Mouse (Mus musculus) retina, postnatal 7 days (tissue): ENCODE results near the gene Fbrsl1.
A peak's percentile ranks its signal among the peaks of the same experiment; 100 is the strongest.

ENCODE experiments used
- DNase-seq: peaks from one replicate; pipeline ENCODE4 v3.0.0-alpha.2; 2012; ENCODE audit warnings: low read depth, low spot score

Fbrsl1 gene

DNA sequence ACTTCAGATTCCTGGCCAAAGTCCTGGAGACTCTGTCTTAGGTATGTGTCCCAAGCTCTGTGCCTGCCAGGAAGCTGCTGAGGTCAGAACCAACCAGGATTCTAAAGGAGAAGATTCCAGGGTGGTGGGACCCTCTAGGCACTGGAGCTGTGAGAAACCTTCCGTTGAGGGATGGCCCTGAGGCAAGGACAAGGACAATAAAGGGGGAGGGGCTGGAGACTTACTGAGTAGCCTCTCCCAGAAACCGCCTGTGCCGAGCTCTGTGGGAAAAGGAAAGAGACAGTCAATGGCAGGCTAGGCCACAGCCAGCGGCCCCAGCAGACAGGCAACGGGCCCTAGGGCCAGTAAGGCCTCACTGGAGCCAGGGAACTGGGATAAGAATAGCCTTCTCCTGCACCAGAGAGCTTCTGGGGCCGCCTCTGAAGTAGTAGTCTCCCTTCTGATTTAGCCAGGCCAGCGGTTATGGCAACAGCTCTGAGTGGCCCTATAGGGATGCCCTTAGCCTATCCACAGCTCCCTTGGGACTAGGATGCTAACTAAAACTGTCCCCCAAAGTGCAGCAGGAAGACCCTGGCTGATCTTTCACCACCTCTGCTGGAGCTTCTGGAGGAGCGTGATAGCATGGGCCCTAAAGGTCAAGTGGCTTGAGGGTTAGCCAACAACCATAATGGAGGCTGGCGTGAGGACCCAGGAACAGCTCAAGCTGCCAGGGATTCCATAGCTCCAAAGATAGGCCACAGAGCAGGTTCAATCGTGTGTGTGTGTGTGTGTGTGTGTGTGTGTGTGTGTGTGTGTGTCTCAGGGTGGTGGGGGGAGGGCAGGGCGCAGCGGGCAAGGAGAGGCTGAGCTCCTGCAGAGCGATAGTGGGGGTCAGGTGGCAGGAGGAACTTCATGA, 32.2 kb downstream of the Fbrsl1 start:
- no peak for DNase-seq

DNA sequence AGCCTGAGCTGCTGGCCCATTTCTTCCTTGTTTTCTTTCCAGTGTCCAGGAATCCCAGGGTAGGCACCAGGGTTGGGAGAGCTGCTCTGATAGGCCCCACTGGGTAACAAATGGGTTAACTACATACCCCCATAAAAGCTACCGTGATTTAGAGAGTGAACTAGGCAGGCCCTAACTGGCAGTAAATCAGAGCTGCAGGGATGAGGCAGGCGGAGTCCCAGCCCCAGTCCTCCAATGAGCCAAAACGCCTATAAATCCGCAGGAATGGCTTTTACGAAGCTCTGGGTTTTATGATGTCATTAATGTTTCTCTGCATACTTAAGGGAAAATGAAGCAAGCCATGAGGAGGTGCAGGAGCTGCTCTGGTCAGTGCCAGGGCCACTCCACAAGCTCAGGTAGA, 33.3 kb downstream of the Fbrsl1 start:
- DNase-seq = no peak

GRCm38 (mm10) chr5:110413018-110413417, 35.3 kb downstream of the Fbrsl1 start:
- no peak for DNase-seq

GRCm38 (mm10) chr5:110410386-110410785, 37.9 kb downstream of the Fbrsl1 start:
- DNase-seq = no peak

DNA sequence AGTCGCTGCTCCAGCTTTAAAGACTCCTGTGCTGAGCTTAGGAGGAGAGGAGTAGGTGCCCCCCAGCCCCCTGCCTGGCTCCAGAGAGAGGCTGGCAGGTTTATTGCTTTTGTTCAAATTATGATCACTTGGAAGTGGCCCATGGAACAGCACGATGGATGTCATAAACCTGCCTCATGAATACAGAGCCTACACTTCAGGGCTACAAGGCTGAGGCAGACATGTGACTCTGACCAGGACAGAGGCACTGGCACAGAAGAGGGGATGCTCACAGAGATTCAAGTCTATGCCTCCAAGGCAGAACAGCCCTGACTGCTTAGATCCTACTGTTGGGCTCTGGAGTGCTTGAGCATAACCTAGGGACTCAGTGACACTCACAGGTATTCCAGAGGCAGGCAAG, 39.3 kb downstream of the Fbrsl1 start:
- DNase-seq = no peak

GRCm38 (mm10) chr5:110406065-110406714, 42.1 kb downstream of the Fbrsl1 start:
- no peak for DNase-seq

- DNase-seq = no peak
Observed at GRCm38 (mm10) chr5:110403931-110404330, 44.4 kb downstream of the Fbrsl1 start.

GRCm38 (mm10) chr5:110402557-110402956, 45.7 kb downstream of the Fbrsl1 start:
- DNase-seq = no peak

DNA sequence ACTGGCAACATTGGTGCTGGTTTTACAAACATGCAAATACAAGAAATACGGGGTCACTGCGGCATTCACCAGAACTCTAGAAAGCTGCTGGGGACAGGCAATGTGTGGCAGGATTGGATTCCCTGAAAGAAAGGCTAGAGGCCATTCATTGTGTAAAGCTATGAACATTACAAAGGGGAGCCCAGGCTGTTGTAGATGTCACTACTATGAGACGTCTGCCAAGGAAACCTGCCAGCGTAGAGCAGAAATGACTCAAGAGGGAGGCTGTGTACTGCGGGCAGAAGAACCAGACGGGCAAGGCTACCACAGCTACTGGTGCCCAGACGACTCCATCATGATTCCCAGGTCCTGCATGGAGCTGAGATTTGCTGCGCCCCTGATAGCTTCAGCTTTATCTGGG, 47.2 kb downstream of the Fbrsl1 start:
- DNase-seq = no peak

DNA sequence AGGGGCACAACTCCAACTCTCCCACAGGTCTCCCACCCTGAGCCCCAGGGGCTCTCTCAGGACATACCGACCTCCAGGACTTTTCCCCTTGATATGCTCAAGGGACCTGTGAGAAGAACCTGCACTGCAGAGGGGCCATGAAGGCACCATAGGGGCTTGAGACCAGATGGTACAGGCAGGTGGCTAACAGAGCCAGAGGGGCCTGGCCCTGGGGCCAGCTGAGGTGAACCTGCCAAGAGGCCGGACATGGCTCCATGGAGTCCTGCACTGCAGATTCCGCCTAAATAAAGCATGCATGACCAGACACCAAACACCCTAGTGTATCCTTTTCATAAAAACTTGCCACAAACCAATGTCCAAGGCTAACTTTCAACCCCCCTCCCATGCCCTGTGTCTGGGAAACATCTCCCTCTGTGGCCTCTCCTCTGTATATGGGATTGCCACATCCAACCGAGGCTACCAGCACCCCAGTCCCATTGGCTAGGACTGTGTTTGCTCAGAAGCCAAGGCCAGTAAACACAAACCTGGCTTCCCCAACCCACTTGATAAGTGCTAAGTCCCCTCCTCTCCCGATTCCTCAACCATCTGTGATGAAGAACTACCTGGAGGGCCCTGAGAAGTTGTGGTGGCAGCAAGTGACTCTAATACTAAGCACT, 53.2 kb downstream of the Fbrsl1 start:
- DNase-seq = no peak

DNA sequence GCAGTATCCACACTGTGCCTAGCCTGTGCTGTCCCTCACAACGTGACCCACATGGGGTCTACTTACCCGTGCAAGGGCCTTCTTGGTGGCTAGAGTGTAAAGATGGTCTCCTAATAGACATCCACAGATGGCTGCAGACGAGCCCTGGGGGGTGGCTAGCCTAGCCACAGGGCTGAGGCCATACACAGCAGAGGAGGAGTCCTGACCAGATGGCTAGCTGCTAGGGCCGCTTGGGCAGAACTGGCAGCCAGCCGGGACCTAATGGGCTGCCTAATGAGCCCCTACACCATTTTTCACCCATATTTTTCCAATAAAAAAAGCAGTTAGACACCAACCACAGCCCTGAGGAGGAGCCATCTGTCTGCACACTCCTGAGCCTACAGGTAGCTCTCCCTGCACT, 55.6 kb downstream of the Fbrsl1 start:
- DNase-seq = no peak

- no peak for DNase-seq
Observed at GRCm38 (mm10) chr5:110390631-110391030, 57.7 kb downstream of the Fbrsl1 start.

- no peak for DNase-seq
Observed at GRCm38 (mm10) chr5:110387332-110387731, 61.0 kb downstream of the Fbrsl1 start.

- peak; percentile 38 for DNase-seq
Observed at GRCm38 (mm10) chr5:110386371-110387330, 61.7 kb downstream of the Fbrsl1 start.

GRCm38 (mm10) chr5:110385263-110385662, 63.0 kb downstream of the Fbrsl1 start:
- no peak for DNase-seq

GRCm38 (mm10) chr5:110384491-110384890, 63.8 kb downstream of the Fbrsl1 start:
- DNase-seq = no peak

DNA sequence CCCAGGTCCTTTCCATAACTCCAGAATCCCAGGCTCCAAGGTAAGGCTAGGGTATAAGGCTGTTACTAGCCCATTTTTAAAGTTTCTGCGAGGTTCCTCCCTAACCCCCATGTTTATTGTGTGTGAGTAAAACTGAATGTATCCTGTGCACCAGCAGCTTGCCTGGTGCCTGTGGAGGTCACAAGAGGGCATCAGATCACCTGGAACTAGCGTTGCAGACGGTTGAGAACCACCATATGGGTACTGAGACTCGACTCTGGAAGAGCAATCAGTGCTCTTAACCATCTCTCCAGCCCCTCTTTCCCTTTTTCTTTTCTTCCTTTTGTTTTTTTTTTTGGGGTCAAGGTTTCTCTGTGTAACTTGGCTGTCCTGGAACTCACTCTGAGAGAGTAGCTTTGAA, 68.5 kb downstream of the Fbrsl1 start:
- no peak for DNase-seq

GRCm38 (mm10) chr5:110379086-110379485, 69.2 kb downstream of the Fbrsl1 start:
- DNase-seq = no peak

DNA sequence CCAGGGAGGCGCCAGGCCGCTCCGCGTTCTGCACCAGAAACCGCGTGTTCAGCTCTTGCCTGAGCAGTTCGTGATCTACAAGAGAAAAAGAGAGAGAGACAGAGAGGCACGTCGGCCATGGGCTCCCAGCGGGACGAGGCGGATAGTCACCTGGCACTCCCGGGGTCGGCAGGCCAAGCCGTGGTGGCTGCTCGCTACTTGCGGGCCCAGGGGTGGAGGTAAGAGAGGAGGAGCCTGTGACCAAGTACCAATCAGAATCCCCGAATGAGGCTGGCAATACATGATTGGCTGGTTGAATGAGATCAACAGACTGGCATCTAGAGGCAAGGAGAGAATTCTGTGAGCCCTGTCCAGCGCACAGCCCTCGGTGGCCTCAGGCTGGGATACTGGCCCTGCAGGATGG, 70.1 kb downstream of the Fbrsl1 start:
- DNase-seq = no peak

GRCm38 (mm10) chr5:110376802-110377433, 71.4 kb downstream of the Fbrsl1 start:
- DNase-seq = peak; percentile 47
